Mouse (Mus musculus): ENCODE results near the gene Gm42906. TPM values are rescaled to one million over a fixed set of nuclear protein-coding genes. Genes with fewer than 3 reads are reported as not detected.
A peak's percentile ranks its signal among the peaks of the same experiment; 100 is the strongest.

Gene Gm42906
- polyA plus RNA-seq, 1 experiment from 2014 or later, result not detected

DNA sequence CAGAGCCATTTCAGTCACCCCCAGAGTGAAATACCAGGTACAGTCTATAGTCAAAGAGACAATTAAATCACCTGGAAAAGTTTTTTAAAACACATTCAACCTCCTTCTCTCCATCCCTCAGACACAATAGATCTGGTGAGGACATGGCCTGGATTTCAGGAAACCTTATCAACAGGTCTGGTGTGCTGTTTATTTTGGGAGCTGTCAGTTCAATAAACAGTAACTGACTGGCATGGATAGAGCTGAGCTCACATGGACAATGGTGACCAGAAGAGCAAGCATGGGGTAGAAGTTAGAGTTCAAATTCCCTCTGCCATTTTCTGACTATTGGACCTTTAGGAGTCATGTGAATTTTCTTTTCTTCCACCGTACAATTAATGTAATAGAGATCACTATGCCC, 205.2 kb downstream of the Gm42906 start:
- Histone ChIP-seq H3K9ac (replicated peaks; ENCODE audit: low read depth, low read length) (no peak overlapping the region), H3K4me3 (ENCODE audit: low read depth, low read length) (no peak overlapping the region), H3K27me3 (ENCODE audit: control insufficient read depth, insufficient read depth, low read length) (no peaks in the 10 kb centered on the region), H3K4me1 (ENCODE audit: control insufficient read depth, insufficient read depth, low read length) (0 out of 2 replicates have a peak, but pooled peaks cover 4% of the 10 kb centered on the region), H3K9me3 (ENCODE audit: control insufficient read depth, low read length) (no peaks in the 10 kb centered on the region), H3K4me2 (ENCODE audit: low read depth, low read length) (no peak overlapping the region), H3K27ac (ENCODE audit: low read depth, low read length) (no peak overlapping the region), H3K36me3 (ENCODE audit: control insufficient read depth, insufficient read depth, low read length) (no peaks in the 10 kb centered on the region)
- 94% methylated on average over 1 of the region's 1 CpGs for WGBS
- no peak for ATAC-seq (ENCODE audit: low read depth)

DNA sequence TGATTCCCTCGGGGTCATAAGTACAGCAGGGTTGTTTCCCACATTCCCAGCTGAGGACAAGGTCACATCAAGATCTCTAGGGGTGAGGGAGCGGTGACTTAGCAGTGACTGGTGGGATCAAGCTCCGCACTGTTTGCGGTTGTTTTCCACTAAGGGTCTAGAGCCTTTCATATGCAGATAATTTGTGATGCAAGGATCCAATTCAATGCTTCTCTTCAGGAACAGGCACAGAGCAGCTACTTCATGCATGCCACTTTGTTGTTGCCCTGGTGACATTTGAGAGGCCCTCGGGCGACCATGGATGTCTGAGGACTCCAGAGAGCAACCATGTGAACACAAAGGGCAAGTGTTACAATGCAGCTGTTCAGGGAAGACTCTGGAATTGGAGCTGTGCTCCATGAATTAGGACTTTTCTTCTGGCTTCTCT, 209.3 kb downstream of the Gm42906 start:
- no peak overlapping the region for H3K4me2 ChIP-seq (ENCODE audit: low read depth, low read length)
- H3K27ac ChIP-seq (ENCODE audit: low read depth, low read length), result 0 out of 2 replicates have a peak overlapping the region, but pooled peaks have one; percentile 22
- no peaks in the 10 kb centered on the region for H3K9me3 ChIP-seq (ENCODE audit: control insufficient read depth, low read length)
- H3K36me3 ChIP-seq (ENCODE audit: control insufficient read depth, insufficient read depth, low read length), result no peaks in the 10 kb centered on the region
- H3K27me3 ChIP-seq (ENCODE audit: control insufficient read depth, insufficient read depth, low read length), result no peaks in the 10 kb centered on the region
- H3K4me3 ChIP-seq (ENCODE audit: low read depth, low read length), result no peak overlapping the region
- H3K9ac ChIP-seq (replicated peaks; ENCODE audit: low read depth, low read length), result no peak overlapping the region
- 20% methylated on average over 6 of the region's 6 CpGs for WGBS
- peak; percentile 71; the same call in 1 of the 2 replicates for ATAC-seq (ENCODE audit: low read depth)
- 0 out of 2 replicates have a peak, but pooled peaks cover 4% of the 10 kb centered on the region for H3K4me1 ChIP-seq (ENCODE audit: control insufficient read depth, insufficient read depth, low read length)

DNA sequence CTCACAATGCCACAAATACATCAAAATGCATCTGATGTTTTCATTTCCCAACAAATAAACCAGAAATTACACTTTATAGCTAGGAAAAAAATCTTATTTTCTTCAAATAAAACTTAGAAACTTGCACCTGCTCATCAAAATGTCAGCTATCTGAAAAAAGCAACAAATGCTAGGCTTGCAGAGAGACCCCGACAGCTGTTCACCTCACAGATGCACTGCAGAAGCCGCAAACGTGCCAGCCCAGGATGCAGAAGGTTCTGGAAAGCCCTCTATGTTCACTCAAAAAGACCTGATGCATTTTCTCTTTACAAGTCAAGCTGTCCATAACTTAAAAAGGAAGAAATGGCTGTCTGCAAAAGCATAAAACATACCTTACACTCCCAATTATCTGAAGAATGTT, 214.9 kb downstream of the Gm42906 start:
- no peak for ATAC-seq (ENCODE audit: low read depth)
- H3K4me3 ChIP-seq (ENCODE audit: low read depth, low read length), result no peak overlapping the region
- no peaks in the 10 kb centered on the region for H3K9me3 ChIP-seq (ENCODE audit: control insufficient read depth, low read length)
- no peak overlapping the region for H3K27ac ChIP-seq (ENCODE audit: low read depth, low read length)
- no peaks in the 10 kb centered on the region for H3K36me3 ChIP-seq (ENCODE audit: control insufficient read depth, insufficient read depth, low read length)
- no peak overlapping the region for H3K4me2 ChIP-seq (ENCODE audit: low read depth, low read length)
- 85% methylated on average over 3 of the region's 3 CpGs for WGBS
- H3K9ac ChIP-seq (replicated peaks; ENCODE audit: low read depth, low read length), result no peak overlapping the region
- H3K27me3 ChIP-seq (ENCODE audit: control insufficient read depth, insufficient read depth, low read length), result no peaks in the 10 kb centered on the region
- H3K4me1 ChIP-seq (ENCODE audit: control insufficient read depth, insufficient read depth, low read length), result no peaks in the 10 kb centered on the region

DNA sequence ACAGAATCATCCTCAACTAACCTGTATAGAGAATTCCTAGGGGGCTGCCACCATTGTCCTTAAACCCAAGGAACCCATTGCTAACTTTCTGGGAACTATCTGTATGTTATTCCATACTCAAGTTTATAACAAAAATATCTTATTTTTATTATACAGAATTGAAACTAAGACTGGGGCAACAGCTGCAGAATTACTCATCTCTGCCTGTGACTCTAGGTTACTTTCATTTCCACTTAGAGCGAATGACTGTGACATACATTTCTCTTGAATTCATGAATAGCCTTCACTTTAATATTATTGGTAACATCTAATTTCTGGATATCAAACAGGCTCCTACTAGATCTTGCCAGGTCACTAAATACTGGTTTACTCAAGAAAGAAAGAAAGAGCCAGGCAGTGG, 217.1 kb downstream of the Gm42906 start:
- Histone ChIP-seq H3K9ac (replicated peaks; ENCODE audit: low read depth, low read length) (no peak overlapping the region), H3K36me3 (ENCODE audit: control insufficient read depth, insufficient read depth, low read length) (no peaks in the 10 kb centered on the region), H3K27ac (ENCODE audit: low read depth, low read length) (no peak overlapping the region), H3K4me1 (ENCODE audit: control insufficient read depth, insufficient read depth, low read length) (no peaks in the 10 kb centered on the region), H3K9me3 (ENCODE audit: control insufficient read depth, low read length) (no peaks in the 10 kb centered on the region), H3K4me3 (ENCODE audit: low read depth, low read length) (no peak overlapping the region), H3K4me2 (ENCODE audit: low read depth, low read length) (no peak overlapping the region), H3K27me3 (ENCODE audit: control insufficient read depth, insufficient read depth, low read length) (no peaks in the 10 kb centered on the region)
- ATAC-seq (ENCODE audit: low read depth), result no peak
- 98% methylated on average over 1 of the region's 1 CpGs for WGBS

DNA sequence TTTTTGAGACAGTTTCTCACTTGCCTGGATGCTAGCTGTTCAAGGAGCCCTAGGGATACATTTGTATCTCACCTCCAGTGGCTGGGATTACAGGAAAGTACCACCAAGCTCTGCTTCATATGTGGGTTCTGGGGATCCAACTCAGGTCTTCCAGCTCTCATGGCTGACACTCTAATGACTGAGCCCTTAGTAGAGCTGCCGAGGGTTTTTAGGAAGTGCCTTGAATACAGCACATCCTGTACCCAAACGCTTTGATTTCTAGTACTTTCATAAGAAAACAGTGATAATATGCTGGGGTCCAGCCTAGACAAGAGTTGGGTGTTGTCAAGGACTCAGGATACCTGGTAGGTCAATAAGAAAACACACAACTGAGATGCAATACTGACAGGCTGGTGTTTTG, 217.9 kb downstream of the Gm42906 start:
- ATAC-seq (ENCODE audit: low read depth), result no peak
- Histone ChIP-seq H3K4me2 (ENCODE audit: low read depth, low read length) (no peak overlapping the region), H3K9me3 (ENCODE audit: control insufficient read depth, low read length) (no peaks in the 10 kb centered on the region)

DNA sequence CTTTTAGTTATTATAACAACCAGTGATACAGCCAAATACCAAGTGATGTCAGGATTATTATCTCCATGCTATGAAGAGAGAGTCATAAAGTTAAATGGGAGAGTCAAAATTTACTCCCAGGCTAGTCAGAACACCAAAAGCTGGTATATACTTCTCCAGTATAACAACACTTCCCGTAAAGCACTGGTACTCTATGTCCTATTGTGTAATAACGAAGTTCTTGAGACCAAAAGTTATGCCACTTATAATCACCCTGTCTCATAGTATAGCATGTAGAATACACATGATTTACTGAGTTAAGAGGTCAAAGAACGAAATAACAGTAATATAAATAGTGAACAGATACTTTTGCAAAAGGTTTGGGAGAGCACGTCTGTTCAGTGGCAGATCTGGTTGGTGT, 222.9 kb downstream of the Gm42906 start:
- no peak for ATAC-seq (ENCODE audit: low read depth)
- 97% methylated on average over 4 of the region's 4 CpGs for WGBS
- Histone ChIP-seq H3K4me2 (ENCODE audit: low read depth, low read length) (no peak overlapping the region), H3K27ac (ENCODE audit: low read depth, low read length) (no peak overlapping the region), H3K36me3 (ENCODE audit: control insufficient read depth, insufficient read depth, low read length) (no peaks in the 10 kb centered on the region), H3K9ac (replicated peaks; ENCODE audit: low read depth, low read length) (no peak overlapping the region), H3K4me3 (ENCODE audit: low read depth, low read length) (no peak overlapping the region), H3K4me1 (ENCODE audit: control insufficient read depth, insufficient read depth, low read length) (no peaks in the 10 kb centered on the region), H3K9me3 (ENCODE audit: control insufficient read depth, low read length) (no peaks in the 10 kb centered on the region), H3K27me3 (ENCODE audit: control insufficient read depth, insufficient read depth, low read length) (no peaks in the 10 kb centered on the region)

More for the DNA sequence above, 217.9 kb downstream of the Gm42906 start:
- H3K4me3 ChIP-seq (ENCODE audit: low read depth, low read length), result no peak overlapping the region
- H3K27me3 ChIP-seq (ENCODE audit: control insufficient read depth, insufficient read depth, low read length), result no peaks in the 10 kb centered on the region
- H3K4me1 ChIP-seq (ENCODE audit: control insufficient read depth, insufficient read depth, low read length), result no peaks in the 10 kb centered on the region
- H3K27ac ChIP-seq (ENCODE audit: low read depth, low read length), result no peak overlapping the region
- H3K9ac ChIP-seq (replicated peaks; ENCODE audit: low read depth, low read length), result no peak overlapping the region
- H3K36me3 ChIP-seq (ENCODE audit: control insufficient read depth, insufficient read depth, low read length), result no peaks in the 10 kb centered on the region
- 82% methylated on average over 2 of the region's 2 CpGs for WGBS

DNA sequence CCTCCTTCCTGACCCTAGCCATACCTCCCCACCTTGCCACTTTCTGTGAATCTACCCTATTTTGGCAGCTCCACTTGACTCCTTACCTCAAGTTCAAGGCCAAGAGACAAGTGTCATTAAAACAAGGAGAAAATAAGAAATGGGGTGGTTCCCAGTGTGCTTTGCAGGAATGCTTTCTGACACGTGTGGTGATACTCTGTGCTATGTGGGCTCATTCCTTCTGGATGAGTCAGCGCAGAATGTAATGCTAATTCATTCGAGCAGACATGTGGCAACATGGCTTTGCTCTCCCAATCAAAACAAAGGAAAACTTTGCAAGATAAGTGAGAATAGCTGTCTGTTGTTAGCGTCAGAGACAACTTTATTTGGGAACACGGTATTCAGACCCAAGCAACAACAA, 225.0 kb downstream of the Gm42906 start:
- H3K9ac ChIP-seq (replicated peaks; ENCODE audit: low read depth, low read length), result no peak overlapping the region
- no peak overlapping the region for H3K27ac ChIP-seq (ENCODE audit: low read depth, low read length)
- H3K27me3 ChIP-seq (ENCODE audit: control insufficient read depth, insufficient read depth, low read length), result no peaks in the 10 kb centered on the region
- H3K36me3 ChIP-seq (ENCODE audit: control insufficient read depth, insufficient read depth, low read length), result no peaks in the 10 kb centered on the region
- no peak for ATAC-seq (ENCODE audit: low read depth)
- WGBS, result 70% methylated on average over 5 of the region's 5 CpGs
- no peak overlapping the region for H3K4me3 ChIP-seq (ENCODE audit: low read depth, low read length)
- H3K4me2 ChIP-seq (ENCODE audit: low read depth, low read length), result no peak overlapping the region
- no peaks in the 10 kb centered on the region for H3K9me3 ChIP-seq (ENCODE audit: control insufficient read depth, low read length)
- no peaks in the 10 kb centered on the region for H3K4me1 ChIP-seq (ENCODE audit: control insufficient read depth, insufficient read depth, low read length)

DNA sequence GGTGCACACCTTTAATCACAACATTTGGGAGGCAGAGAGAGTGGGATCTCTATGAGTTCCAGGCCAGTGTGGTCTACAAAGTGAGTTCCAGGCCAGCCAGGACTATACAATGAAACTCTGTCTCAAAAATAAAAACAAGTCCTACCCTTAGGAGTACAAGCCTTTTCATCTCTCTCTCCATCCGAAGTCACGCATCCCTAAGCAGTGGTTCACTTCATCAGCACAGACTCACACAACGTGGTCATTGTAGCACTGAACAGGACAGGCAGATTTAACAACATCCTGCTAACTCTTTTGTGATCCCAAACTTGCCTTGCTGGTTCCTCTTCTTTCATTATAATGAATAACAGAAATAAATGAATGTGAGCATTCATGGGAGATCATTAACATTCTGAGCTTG, 226.7 kb downstream of the Gm42906 start:
- H3K27me3 ChIP-seq (ENCODE audit: control insufficient read depth, insufficient read depth, low read length), result no peaks in the 10 kb centered on the region
- H3K9me3 ChIP-seq (ENCODE audit: control insufficient read depth, low read length), result no peaks in the 10 kb centered on the region
- H3K9ac ChIP-seq (replicated peaks; ENCODE audit: low read depth, low read length), result no peak overlapping the region
- H3K27ac ChIP-seq (ENCODE audit: low read depth, low read length), result no peak overlapping the region
- 56% methylated on average over 3 of the region's 3 CpGs for WGBS
- H3K4me1 ChIP-seq (ENCODE audit: control insufficient read depth, insufficient read depth, low read length), result no peaks in the 10 kb centered on the region
- H3K4me3 ChIP-seq (ENCODE audit: low read depth, low read length), result no peak overlapping the region
- H3K4me2 ChIP-seq (ENCODE audit: low read depth, low read length), result no peak overlapping the region
- no peaks in the 10 kb centered on the region for H3K36me3 ChIP-seq (ENCODE audit: control insufficient read depth, insufficient read depth, low read length)
- no peak for ATAC-seq (ENCODE audit: low read depth)

- 85% methylated on average over 3 of the region's 3 CpGs for WGBS
- H3K4me2 ChIP-seq (ENCODE audit: low read depth, low read length), result no peak overlapping the region
Observed at GRCm38 (mm10) chr5:151199235-151199634, 228.7 kb downstream of the Gm42906 start.

More at GRCm38 (mm10) chr5:151199235-151199634, 228.7 kb downstream of the Gm42906 start:
- no peaks in the 10 kb centered on the region for H3K9me3 ChIP-seq (ENCODE audit: control insufficient read depth, low read length)
- no peaks in the 10 kb centered on the region for H3K27me3 ChIP-seq (ENCODE audit: control insufficient read depth, insufficient read depth, low read length)
- no peaks in the 10 kb centered on the region for H3K36me3 ChIP-seq (ENCODE audit: control insufficient read depth, insufficient read depth, low read length)
- H3K27ac ChIP-seq (ENCODE audit: low read depth, low read length), result no peak overlapping the region
- no peak overlapping the region for H3K9ac ChIP-seq (replicated peaks; ENCODE audit: low read depth, low read length)
- H3K4me3 ChIP-seq (ENCODE audit: low read depth, low read length), result no peak overlapping the region
- no peak for ATAC-seq (ENCODE audit: low read depth)
- H3K4me1 ChIP-seq (ENCODE audit: control insufficient read depth, insufficient read depth, low read length), result no peaks in the 10 kb centered on the region

Data from neural tube, embryonic 14.5 days (tissue).